Mouse (Mus musculus): ENCODE measurements at regions not wholly inside any gene's neighbourhood (a gene's known extent, or its start where the extent isn't known, plus 50 kb on each side); places are given as distances from the start of the nearest gene placed in this dataset.

DNA sequence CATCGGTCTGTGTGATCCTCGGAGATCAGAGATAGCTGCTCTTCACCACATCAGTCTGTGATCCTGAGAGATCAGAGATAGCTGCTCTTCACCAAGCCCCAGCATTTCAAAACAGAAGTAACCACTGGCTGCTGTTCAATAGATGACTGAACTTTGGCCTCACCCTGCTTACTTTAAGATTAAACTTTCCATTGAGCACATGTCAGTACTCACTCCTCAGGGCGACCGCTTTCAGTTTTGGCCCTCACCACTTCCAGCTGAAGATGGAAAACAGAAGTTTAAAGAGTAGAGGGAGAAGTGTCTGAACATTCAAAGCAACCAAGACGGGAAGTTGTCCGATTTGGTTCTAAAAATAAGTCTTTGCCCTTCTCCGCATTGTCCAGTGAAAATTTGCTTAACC lies 97.2 kb downstream of the Gm826 start:
- ATAC-seq (ENCODE audit: insufficient read depth, low FRiP score), result no peak
- Histone ChIP-seq H3K9ac (ENCODE audit: low read length) (no peak overlapping the region), H3K27ac (ENCODE audit: low read length) (no peak overlapping the region)

DNA sequence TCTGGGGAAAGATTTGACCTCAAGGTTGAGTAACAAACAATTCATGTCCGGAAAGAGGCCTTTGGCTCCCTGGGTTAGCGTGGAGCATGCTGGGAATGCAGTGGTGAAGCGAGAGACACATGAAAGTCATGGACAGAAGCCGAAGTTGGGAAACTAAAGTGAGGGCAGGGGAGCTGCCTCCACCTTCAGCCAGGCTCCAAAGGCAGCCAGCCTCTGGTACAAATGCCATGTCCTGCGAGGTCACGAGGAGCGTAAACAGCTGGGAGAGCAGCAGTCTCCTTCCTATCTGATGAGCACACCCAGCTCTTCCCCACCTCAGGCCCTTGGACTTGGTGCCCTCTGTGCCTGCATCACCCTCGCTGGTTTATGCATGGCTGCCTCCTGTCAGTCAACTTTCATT lies 103.2 kb downstream of the Gm826 start:
- no peaks in the 10 kb centered on the region for H3K9me3 ChIP-seq (replicated peaks; ENCODE audit: control insufficient read depth, low read length)
- no peak overlapping the region for H3K4me2 ChIP-seq (ENCODE audit: low read depth, low read length)
- WGBS, result 72% methylated on average over 8 of the region's 8 CpGs
- H3K27me3 ChIP-seq (ENCODE audit: control insufficient read depth, insufficient read depth, low read length), result no peaks in the 10 kb centered on the region
- H3K9ac ChIP-seq (ENCODE audit: low read length), result no peak overlapping the region
- H3K4me1 ChIP-seq (ENCODE audit: control insufficient read depth, insufficient read depth, low read length), result no peaks in the 10 kb centered on the region
- no peaks in the 10 kb centered on the region for H3K36me3 ChIP-seq (ENCODE audit: control insufficient read depth, insufficient read depth, low read length)
- no peak overlapping the region for H3K4me3 ChIP-seq (replicated peaks; ENCODE audit: low read length)
- H3K27ac ChIP-seq (ENCODE audit: low read length), result no peak overlapping the region
- ATAC-seq (ENCODE audit: insufficient read depth, low FRiP score), result no peak

More for the DNA sequence above, 97.2 kb downstream of the Gm826 start:
- no peaks in the 10 kb centered on the region for H3K27me3 ChIP-seq (ENCODE audit: control insufficient read depth, insufficient read depth, low read length)
- no peaks in the 10 kb centered on the region for H3K9me3 ChIP-seq (replicated peaks; ENCODE audit: control insufficient read depth, low read length)
- no peaks in the 10 kb centered on the region for H3K4me1 ChIP-seq (ENCODE audit: control insufficient read depth, insufficient read depth, low read length)
- WGBS, result 47% methylated on average over 7 of the region's 7 CpGs
- H3K36me3 ChIP-seq (ENCODE audit: control insufficient read depth, insufficient read depth, low read length), result no peaks in the 10 kb centered on the region
- H3K4me3 ChIP-seq (replicated peaks; ENCODE audit: low read length), result no peak overlapping the region
- no peak overlapping the region for H3K4me2 ChIP-seq (ENCODE audit: low read depth, low read length)

DNA sequence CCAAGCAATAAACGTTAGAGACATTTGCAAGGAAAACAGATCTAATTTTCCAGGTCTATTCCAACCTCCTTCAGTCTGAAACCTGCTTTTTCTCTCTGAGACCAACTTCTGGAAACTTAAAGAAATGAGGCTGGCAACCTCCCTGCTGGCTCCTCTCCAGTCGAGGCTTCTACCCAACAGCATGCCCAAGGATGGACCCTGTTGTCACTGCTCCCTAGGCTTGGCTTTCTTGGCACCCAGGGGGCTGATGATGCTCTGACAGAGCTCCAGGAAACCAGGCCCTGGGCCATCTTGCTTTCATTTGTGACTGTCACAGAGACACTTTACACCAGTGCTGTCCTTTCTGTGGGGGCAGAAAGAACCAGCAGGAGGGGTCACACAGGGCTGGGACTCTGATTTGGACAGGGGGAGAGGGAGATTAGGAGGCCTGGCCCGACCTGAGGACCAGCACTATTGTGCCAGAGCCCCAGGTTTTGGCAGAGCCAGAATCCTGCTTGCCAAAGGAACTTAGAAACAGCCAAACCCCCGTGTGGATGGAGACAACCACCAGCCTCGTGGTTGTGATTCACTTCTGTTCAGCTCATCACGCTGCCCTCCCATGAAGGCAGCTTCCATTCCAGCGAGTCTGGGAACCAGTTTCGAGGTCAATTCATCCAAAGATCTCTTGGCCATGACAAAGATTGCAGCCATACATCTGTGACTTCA lies 105.5 kb downstream of the Gm826 start:
- Histone ChIP-seq H3K27ac (ENCODE audit: low read length) (no peak overlapping the region), H3K36me3 (ENCODE audit: control insufficient read depth, insufficient read depth, low read length) (no peaks in the 10 kb centered on the region), H3K4me2 (ENCODE audit: low read depth, low read length) (no peak overlapping the region), H3K4me1 (ENCODE audit: control insufficient read depth, insufficient read depth, low read length) (no peaks in the 10 kb centered on the region), H3K9ac (ENCODE audit: low read length) (no peak overlapping the region), H3K4me3 (replicated peaks; ENCODE audit: low read length) (no peak overlapping the region), H3K9me3 (replicated peaks; ENCODE audit: control insufficient read depth, low read length) (no peaks in the 10 kb centered on the region), H3K27me3 (ENCODE audit: control insufficient read depth, insufficient read depth, low read length) (no peaks in the 10 kb centered on the region)
- no peak for ATAC-seq (ENCODE audit: insufficient read depth, low FRiP score)
- WGBS, result 70% methylated on average over 8 of the region's 8 CpGs

DNA sequence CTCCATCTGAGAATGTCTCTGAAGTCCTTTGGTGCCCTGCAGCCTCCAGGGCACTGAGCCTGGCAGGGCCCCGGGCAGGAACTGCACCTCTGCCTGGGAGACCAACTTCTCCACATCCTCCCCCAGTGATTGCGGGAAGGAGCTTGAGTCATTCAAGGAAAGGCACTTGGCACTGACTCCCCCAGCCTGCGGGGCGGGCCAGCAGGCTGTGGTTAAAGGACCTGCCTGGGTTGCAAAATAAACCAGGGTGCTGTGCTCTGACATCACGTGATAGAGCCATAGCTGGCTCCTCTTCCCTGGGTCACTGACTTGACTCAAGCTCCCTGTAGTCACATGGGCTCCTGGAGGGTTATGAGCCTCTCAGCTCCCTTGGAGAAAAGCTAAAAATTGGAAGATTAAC lies 108.5 kb downstream of the Gm826 start:
- ATAC-seq (ENCODE audit: insufficient read depth, low FRiP score), result peak; percentile 29; the same call in 1 of the 2 replicates

DNA sequence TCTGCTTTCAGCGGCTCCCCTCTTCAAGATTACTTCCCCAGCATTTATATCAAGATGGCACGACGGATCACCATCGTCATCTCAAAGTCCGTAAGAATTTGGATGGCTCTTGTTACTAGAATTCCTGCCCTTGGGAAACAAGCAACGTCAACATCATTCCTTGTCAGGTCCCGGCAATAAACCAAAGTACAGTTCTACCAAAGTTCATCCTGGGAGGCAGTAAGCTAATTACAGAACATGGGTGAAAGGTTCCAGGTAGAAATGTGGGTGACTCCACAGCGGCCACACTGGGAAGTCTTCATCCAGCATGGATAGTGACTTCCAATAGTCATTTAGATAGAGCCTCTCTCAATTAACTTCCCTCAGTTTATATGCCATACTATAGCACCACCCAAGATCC lies 110.6 kb downstream of the Gm826 start:
- Histone ChIP-seq H3K4me2 (ENCODE audit: low read depth, low read length) (no peak overlapping the region), H3K4me1 (ENCODE audit: control insufficient read depth, insufficient read depth, low read length) (no peaks in the 10 kb centered on the region), H3K27ac (ENCODE audit: low read length) (no peak overlapping the region), H3K36me3 (ENCODE audit: control insufficient read depth, insufficient read depth, low read length) (no peaks in the 10 kb centered on the region), H3K27me3 (ENCODE audit: control insufficient read depth, insufficient read depth, low read length) (no peaks in the 10 kb centered on the region), H3K4me3 (replicated peaks; ENCODE audit: low read length) (no peak overlapping the region), H3K9me3 (replicated peaks; ENCODE audit: control insufficient read depth, low read length) (no peaks in the 10 kb centered on the region), H3K9ac (ENCODE audit: low read length) (no peak overlapping the region)
- WGBS, result 88% methylated on average over 8 of the region's 8 CpGs
- ATAC-seq (ENCODE audit: insufficient read depth, low FRiP score), result no peak

More for the DNA sequence above, 108.5 kb downstream of the Gm826 start:
- Histone ChIP-seq H3K27ac (ENCODE audit: low read length) (no peak overlapping the region), H3K27me3 (ENCODE audit: control insufficient read depth, insufficient read depth, low read length) (no peaks in the 10 kb centered on the region), H3K9ac (ENCODE audit: low read length) (no peak overlapping the region), H3K4me3 (replicated peaks; ENCODE audit: low read length) (no peak overlapping the region), H3K4me1 (ENCODE audit: control insufficient read depth, insufficient read depth, low read length) (no peaks in the 10 kb centered on the region), H3K9me3 (replicated peaks; ENCODE audit: control insufficient read depth, low read length) (no peaks in the 10 kb centered on the region), H3K4me2 (ENCODE audit: low read depth, low read length) (no peak overlapping the region), H3K36me3 (ENCODE audit: control insufficient read depth, insufficient read depth, low read length) (no peaks in the 10 kb centered on the region)
- WGBS, result 57% methylated on average over 5 of the region's 5 CpGs

DNA sequence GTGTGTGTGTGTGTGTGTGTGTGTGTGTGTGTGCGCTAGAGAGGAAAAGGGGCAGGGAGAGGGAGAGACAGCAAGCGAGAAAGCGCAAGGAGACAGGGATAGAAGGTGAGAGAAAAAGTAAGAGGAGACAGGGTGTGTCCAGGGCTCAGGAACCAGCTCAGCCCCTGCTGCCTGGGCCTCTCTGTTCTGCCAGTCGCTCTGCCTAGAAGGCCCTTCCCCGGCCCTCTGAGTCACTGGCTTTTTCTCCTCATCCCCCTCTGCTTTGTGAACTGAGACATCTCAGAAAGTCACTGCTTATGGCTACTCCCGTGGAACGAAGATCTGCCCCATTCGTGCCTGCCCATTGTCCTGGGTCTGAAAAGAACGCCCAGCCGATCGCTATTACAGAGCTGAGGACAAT lies 112.2 kb downstream of the Gm826 start:
- 68% methylated on average over 8 of the region's 11 CpGs for WGBS
- no peak overlapping the region; the same call in 1 of the 2 replicates for H3K27ac ChIP-seq (ENCODE audit: low read length)

DNA sequence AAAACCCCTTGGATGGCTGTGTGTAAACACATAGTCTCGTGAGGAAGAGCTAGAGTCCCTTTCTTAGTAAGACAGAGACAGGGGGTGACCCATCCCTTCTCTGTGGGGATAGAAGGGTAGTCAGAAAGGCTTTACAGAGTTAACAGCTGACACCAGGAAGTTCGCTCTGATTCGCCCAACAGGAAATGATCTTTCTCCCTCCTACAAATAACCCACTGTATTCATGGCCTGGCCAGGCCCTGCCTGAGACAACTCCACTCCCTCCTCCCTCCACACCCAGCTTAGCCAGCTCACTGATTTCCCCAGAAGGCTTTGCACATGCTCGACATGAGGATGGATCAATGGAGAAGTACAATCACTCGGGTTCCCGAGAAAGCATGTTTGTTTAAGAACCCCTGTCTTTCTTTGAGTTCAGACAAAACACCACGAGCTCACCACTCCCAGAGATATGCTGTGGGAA lies 113.4 kb downstream of the Gm826 start:
- H3K9ac ChIP-seq (ENCODE audit: low read length), result no peak overlapping the region
- H3K27me3 ChIP-seq (ENCODE audit: control insufficient read depth, insufficient read depth, low read length), result no peaks in the 10 kb centered on the region
- no peak overlapping the region for H3K27ac ChIP-seq (ENCODE audit: low read length)
- H3K4me2 ChIP-seq (ENCODE audit: low read depth, low read length), result no peak overlapping the region
- H3K9me3 ChIP-seq (replicated peaks; ENCODE audit: control insufficient read depth, low read length), result no peaks in the 10 kb centered on the region
- peak; percentile 53; the same call in 1 of the 2 replicates for ATAC-seq (ENCODE audit: insufficient read depth, low FRiP score)
- WGBS, result 14% methylated on average over 7 of the region's 7 CpGs
- H3K4me1 ChIP-seq (ENCODE audit: control insufficient read depth, insufficient read depth, low read length), result no peaks in the 10 kb centered on the region
- H3K4me3 ChIP-seq (replicated peaks; ENCODE audit: low read length), result no peak overlapping the region
- no peaks in the 10 kb centered on the region for H3K36me3 ChIP-seq (ENCODE audit: control insufficient read depth, insufficient read depth, low read length)

More for the DNA sequence above, 112.2 kb downstream of the Gm826 start:
- H3K9ac ChIP-seq (ENCODE audit: low read length), result no peak overlapping the region
- no peaks in the 10 kb centered on the region for H3K36me3 ChIP-seq (ENCODE audit: control insufficient read depth, insufficient read depth, low read length)
- no peaks in the 10 kb centered on the region for H3K27me3 ChIP-seq (ENCODE audit: control insufficient read depth, insufficient read depth, low read length)
- no peaks in the 10 kb centered on the region for H3K4me1 ChIP-seq (ENCODE audit: control insufficient read depth, insufficient read depth, low read length)
- H3K4me2 ChIP-seq (ENCODE audit: low read depth, low read length), result no peak overlapping the region
- H3K9me3 ChIP-seq (replicated peaks; ENCODE audit: control insufficient read depth, low read length), result no peaks in the 10 kb centered on the region
- H3K4me3 ChIP-seq (replicated peaks; ENCODE audit: low read length), result no peak overlapping the region
- peak; percentile 47; the same call in 1 of the 2 replicates for ATAC-seq (ENCODE audit: insufficient read depth, low FRiP score)

DNA sequence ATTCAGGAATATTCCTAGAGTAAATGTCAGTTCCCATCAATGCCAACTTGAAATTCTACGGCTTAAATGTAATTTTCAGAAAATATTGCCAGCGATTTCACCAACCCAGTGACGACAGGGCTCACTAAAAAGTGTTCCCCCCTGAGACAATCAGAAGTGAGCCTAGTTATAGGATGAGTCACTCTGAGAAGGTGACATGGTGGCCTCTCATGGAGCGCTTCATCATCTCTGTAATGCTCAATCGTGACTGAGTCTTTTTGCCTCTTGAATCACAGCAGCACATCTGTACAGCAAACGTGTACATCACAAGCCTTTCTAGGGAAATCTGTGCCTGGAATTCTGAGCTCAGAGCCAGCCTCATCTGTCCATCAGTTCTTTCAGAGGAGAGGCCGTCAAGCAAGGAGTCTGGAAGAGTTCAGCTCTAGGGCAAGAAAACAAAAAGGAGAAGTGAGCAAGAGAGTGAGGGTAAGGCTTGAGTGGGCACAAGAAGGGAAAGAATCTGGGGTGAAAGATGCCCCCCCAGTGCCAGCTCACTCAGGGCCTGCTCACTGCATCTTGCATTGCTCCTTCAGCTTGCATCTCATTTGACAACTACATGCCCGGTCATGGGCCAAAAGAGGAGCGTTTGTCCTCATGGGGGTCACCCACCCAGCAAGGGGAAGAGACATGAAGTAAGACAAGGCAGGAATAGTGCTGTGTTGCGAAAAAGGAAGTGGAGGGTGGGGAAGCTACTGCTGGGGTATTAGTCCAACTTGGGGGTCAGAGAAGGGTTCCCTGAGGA lies 119.7 kb downstream of the Gm826 start:
- no peak overlapping the region for H3K27ac ChIP-seq (ENCODE audit: low read length)
- H3K4me1 ChIP-seq (ENCODE audit: control insufficient read depth, insufficient read depth, low read length), result no peaks in the 10 kb centered on the region
- no peaks in the 10 kb centered on the region for H3K27me3 ChIP-seq (ENCODE audit: control insufficient read depth, insufficient read depth, low read length)
- no peaks in the 10 kb centered on the region for H3K9me3 ChIP-seq (replicated peaks; ENCODE audit: control insufficient read depth, low read length)
- no peak overlapping the region for H3K9ac ChIP-seq (ENCODE audit: low read length)
- no peak overlapping the region for H3K4me3 ChIP-seq (replicated peaks; ENCODE audit: low read length)
- no peaks in the 10 kb centered on the region for H3K36me3 ChIP-seq (ENCODE audit: control insufficient read depth, insufficient read depth, low read length)
- no peak for ATAC-seq (ENCODE audit: insufficient read depth, low FRiP score)
- 80% methylated on average over 10 of the region's 10 CpGs for WGBS
- no peak overlapping the region for H3K4me2 ChIP-seq (ENCODE audit: low read depth, low read length)

DNA sequence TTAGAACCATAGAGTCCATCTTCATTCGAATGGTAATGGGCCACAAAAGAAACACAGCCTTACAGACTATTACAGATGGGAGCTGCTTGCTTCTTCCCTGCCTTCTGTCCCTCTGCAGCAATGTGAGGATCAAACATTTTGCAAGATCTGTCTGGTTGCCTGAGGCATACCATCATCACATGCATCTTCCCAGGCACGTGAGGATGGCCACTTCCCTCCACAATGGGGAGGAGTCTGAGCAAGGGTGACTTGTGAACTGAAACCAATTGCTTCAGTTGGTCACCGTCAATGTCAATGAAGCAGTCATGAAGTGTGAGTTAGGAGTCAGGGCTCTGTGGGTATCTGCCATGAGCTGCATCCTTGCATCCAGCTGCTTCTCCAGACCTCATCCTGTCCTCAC lies 123.5 kb downstream of the Gm826 start:
- no peak for ATAC-seq (ENCODE audit: insufficient read depth, low FRiP score)
- WGBS, result 64% methylated on average over 3 of the region's 3 CpGs
- no peaks in the 10 kb centered on the region for H3K27me3 ChIP-seq (ENCODE audit: control insufficient read depth, insufficient read depth, low read length)
- no peak overlapping the region for H3K9ac ChIP-seq (ENCODE audit: low read length)
- H3K4me3 ChIP-seq (replicated peaks; ENCODE audit: low read length), result no peak overlapping the region
- H3K36me3 ChIP-seq (ENCODE audit: control insufficient read depth, insufficient read depth, low read length), result no peaks in the 10 kb centered on the region
- H3K27ac ChIP-seq (ENCODE audit: low read length), result no peak overlapping the region
- no peaks in the 10 kb centered on the region for H3K4me1 ChIP-seq (ENCODE audit: control insufficient read depth, insufficient read depth, low read length)
- no peaks in the 10 kb centered on the region for H3K9me3 ChIP-seq (replicated peaks; ENCODE audit: control insufficient read depth, low read length)
- H3K4me2 ChIP-seq (ENCODE audit: low read depth, low read length), result no peak overlapping the region
